Mouse (Mus musculus) liver, embryonic 16.5 days (tissue): ENCODE data around the gene Rusc2. TPM values are rescaled to one million over a fixed set of nuclear protein-coding genes. Genes with fewer than 3 reads are reported as not detected.

Source experiments
- ATAC-seq: fragments of 200-750 bp; cut with Nextera tagmentation; 2 replicates; pipeline ENCODE4 v1.8.0; 2017; ENCODE audit warnings: low read depth, mild to moderate bottlenecking, moderate number of reproducible peaks, moderate library complexity
- H3K27ac ChIP-seq: fragments of 300-500 bp; sonication (generic); 2 replicates; pipeline ENCODE4 v1.5.1; 2014; ENCODE audit warnings: mild to moderate bottlenecking, low read length
- H3K27me3 ChIP-seq: fragments of 300-500 bp; sonication (generic); 2 replicates; pipeline ENCODE4 v1.6.1; 2014; ENCODE audit warnings: low read depth, low read length, mixed read lengths; ENCODE audit not compliant: control insufficient read depth, insufficient read depth
- H3K36me3 ChIP-seq: fragments of 300-500 bp; sonication (generic); 2 replicates; pipeline ENCODE4 v1.6.1; 2014; ENCODE audit warnings: mild to moderate bottlenecking; ENCODE audit not compliant: control insufficient read depth, insufficient read depth
- H3K4me1 ChIP-seq: fragments of 300-500 bp; sonication (generic); 2 replicates; pipeline ENCODE4 v1.6.1; 2014; ENCODE audit warnings: low read depth, low read length, mixed read lengths; ENCODE audit not compliant: control insufficient read depth
- H3K4me2 ChIP-seq: fragments of 300-500 bp; sonication (generic); 2 replicates; pipeline ENCODE4 v1.6.1; 2014; ENCODE audit warnings: low read depth, low read length, mixed read lengths
- H3K4me3 ChIP-seq: fragments of 300-500 bp; sonication (generic); 2 replicates; pipeline ENCODE4 v1.5.1; 2014; ENCODE audit warnings: low read depth, mild to moderate bottlenecking, low read length
- H3K9ac ChIP-seq: fragments of 300-500 bp; sonication (generic); 2 replicates; pipeline ENCODE4 v1.6.1; 2014; ENCODE audit warnings: low read depth, low read length
- H3K9me3 ChIP-seq: fragments of 300-500 bp; sonication (generic); replicated peaks from 2 replicates; pipeline ENCODE4 v1.6.1; 2016; ENCODE audit warnings: low read length; ENCODE audit not compliant: control insufficient read depth
- WGBS: fragments of 180-500 bp; shearing (Covaris S2); extraction: QIAGEN DNeasy Blood & Tissue Kit; methylation state at CpG from one replicate; pipeline ENCODE4 v1.1.7; 2014; ENCODE audit not compliant: insufficient replicate concordance; 5-methylcytosine and 5-hydroxymethylcytosine counted together
- polyA plus RNA-seq: library from polyadenylated mRNA; unstranded; fragments of >200 nt; fragmentation: Nextera tagmentation; extraction: Ambion mirVana; gene quantifications from 2 replicates; pipeline ENCODE4 v1.2.1, GENCODE M21; 2015

Gene Rusc2
- polyA plus RNA-seq, 1 experiment from 2014 or later, result 2.9 TPM

DNA sequence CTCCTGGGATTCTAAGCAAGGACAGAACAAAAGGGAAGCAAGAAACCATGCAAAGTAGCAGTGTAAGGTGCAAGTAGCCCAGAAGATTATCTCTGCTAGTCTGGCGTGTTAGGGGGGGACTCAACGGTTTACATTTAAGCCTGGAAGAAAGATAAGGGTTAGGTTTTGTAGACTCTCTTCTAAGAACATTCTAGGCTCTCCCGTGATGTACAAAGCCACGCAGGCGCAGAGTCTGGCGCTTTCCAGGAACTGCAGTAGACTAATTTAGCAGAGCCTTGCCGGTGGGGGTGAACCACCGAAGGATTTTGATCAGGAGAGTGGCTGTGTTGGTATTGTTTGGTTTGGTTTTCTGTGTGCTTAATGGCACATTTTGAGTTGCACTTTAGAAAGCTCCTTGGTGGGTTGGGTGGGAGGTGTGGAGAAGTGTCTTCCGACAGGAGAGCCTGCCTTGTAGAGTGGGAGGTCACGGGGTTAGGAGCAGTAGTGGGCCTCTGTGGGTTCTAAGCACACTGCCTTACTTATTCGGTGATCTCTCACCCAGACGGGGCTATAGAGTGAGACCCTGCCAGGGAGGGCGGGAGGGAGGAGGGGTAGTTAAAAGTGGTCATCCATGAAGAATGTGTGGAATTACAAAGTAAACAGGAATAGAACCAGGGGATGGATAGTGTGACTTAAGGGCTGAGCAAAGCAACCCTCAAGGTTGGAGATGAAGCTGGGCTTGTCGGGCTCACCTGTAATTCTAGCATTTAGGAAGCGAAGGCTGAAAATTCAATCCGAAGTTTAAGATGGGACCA is 35.7 kb downstream of the Rusc2 start:
- peak; percentile 39; the same call in 1 of the 2 replicates for ATAC-seq

DNA sequence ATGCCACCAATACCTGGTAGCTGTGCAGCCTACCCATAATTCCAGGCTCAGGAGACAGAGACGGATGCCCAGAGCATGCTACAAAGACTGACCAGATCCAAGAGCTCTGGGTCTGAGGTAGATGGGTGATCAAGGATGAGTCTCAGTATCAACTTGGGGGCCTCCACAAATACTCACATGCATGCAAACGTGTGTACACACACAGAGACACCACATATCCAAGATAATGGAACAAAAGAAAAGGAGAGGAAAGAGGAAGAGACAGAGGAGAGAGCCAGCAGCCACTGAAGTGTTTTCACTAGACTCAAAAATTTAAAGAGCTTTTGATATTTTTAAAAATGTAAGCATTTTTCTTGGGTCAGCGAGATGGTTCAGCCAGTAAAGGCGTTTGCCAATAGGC is 36.7 kb downstream of the Rusc2 start:
- WGBS, result 56% methylated on average over 4 of the region's 4 CpGs
- Histone ChIP-seq H3K4me1 (no peaks in the 10 kb centered on the region), H3K27me3 (no peaks in the 10 kb centered on the region), H3K9me3 (no peaks in the 10 kb centered on the region), H3K4me2 (no peak overlapping the region), H3K36me3 (no peaks in the 10 kb centered on the region; the same call in none of the 2 replicates), H3K9ac (no peak overlapping the region), H3K27ac (no peak overlapping the region), H3K4me3 (no peak overlapping the region)
- ATAC-seq, result no peak

More for the DNA sequence above, 35.7 kb downstream of the Rusc2 start:
- no peaks in the 10 kb centered on the region; the same call in none of the 2 replicates for H3K36me3 ChIP-seq
- 45% methylated on average over 16 of the region's 16 CpGs for WGBS
- no peak overlapping the region for H3K4me3 ChIP-seq
- no peaks in the 10 kb centered on the region for H3K4me1 ChIP-seq
- no peaks in the 10 kb centered on the region for H3K9me3 ChIP-seq
- H3K4me2 ChIP-seq, result no peak overlapping the region
- H3K9ac ChIP-seq, result no peak overlapping the region
- H3K27ac ChIP-seq, result no peak overlapping the region
- no peaks in the 10 kb centered on the region for H3K27me3 ChIP-seq

DNA sequence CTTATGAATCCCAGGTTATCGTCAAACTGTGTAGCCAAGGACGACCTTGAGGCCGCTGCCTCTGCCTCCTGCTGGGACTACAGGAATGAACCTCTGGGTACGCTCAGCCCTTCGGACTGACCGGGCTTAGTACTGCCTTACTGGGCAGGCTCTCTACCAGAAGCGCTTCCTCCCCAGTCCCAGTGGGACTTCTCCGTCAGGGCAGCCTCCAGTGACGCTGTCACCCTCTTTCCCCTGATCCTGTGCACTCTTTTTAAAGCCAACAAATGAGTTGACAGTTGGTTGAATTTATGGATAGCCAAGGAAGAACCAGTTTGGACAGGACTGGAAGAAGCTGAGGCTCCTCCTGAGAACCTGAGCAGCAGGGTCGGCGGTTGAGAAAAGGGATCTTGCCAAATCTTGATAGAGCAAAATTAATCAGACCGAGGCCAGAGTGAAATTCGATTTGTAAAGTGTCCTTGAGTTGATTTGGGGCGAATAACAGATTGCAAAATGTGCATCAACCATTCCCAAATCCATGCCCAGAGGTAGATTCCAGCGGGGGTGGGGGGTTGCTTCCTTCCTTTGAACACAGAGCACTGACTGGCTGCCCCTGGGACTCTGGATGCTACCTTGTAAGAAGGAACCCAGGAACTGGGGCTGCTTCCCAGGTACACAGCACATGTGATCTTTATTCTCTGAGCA is 37.3 kb downstream of the Rusc2 start:
- no peak overlapping the region for H3K4me2 ChIP-seq
- no peak overlapping the region for H3K27ac ChIP-seq
- peaks cover under 1% of the 10 kb centered on the region; the same call in 1 of the 2 replicates for H3K27me3 ChIP-seq
- H3K36me3 ChIP-seq, result no peaks in the 10 kb centered on the region; the same call in none of the 2 replicates
- no peak overlapping the region for H3K4me3 ChIP-seq
- no peak overlapping the region for H3K9ac ChIP-seq
- no peaks in the 10 kb centered on the region for H3K4me1 ChIP-seq
- H3K9me3 ChIP-seq, result no peaks in the 10 kb centered on the region
- 58% methylated on average over 15 of the region's 15 CpGs for WGBS
- no peak for ATAC-seq

DNA sequence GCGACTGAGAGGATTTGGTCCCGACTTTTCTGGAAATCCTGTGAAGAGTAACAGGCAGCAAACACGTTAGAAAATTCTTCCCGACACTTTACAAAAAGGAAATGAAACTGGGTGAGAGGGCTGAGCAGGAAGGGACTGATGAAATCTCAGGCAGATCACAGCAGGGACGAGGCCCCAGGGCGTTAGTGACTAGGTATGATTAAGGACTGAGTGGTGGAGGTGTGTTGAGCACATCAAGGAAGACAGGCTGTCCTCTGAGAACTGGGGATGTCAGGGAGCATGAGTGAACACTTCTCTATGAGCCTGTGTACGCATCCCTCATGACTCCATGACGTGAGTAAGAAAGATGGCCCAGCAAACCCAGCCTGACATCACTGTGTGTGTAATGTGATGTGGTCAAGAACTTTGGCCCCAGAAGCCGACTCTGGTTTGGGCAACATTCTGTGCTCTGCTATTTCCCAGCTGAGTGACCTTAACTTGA is 38.1 kb downstream of the Rusc2 start:
- Histone ChIP-seq H3K9ac (no peak overlapping the region), H3K4me2 (no peak overlapping the region), H3K27me3 (peaks cover 8% of the 10 kb centered on the region), H3K27ac (no peak overlapping the region), H3K4me3 (no peak overlapping the region), H3K4me1 (no peaks in the 10 kb centered on the region), H3K36me3 (no peaks in the 10 kb centered on the region; the same call in none of the 2 replicates), H3K9me3 (no peaks in the 10 kb centered on the region)
- WGBS, result 40% methylated on average over 9 of the region's 9 CpGs
- ATAC-seq, result no peak

DNA sequence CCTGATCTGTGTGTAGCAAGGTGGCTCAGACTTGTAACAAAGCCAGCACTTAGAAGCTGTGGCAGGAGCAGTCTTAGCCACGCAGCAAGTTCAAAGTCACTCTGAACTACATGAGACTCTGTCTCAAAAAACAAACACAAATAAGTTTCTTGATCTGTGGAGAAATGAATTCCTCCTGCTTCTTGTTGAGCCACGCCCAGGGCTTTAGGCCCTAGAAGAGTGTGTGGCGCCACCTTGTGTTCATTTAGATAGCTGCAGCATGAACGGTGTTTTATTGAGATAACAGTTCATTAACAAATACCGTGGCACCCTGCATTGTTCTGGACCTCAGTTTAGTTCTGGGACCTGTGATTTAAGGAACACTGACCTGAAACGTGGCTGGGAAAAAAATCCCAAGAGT is 38.5 kb downstream of the Rusc2 start:
- H3K9me3 ChIP-seq, result no peaks in the 10 kb centered on the region
- peaks cover 13% of the 10 kb centered on the region for H3K27me3 ChIP-seq
- no peaks in the 10 kb centered on the region for H3K4me1 ChIP-seq
- no peak overlapping the region for H3K4me2 ChIP-seq
- 2% methylated on average over 6 of the region's 6 CpGs for WGBS
- H3K27ac ChIP-seq, result no peak overlapping the region
- no peak for ATAC-seq
- no peak overlapping the region for H3K9ac ChIP-seq
- H3K4me3 ChIP-seq, result no peak overlapping the region
- no peaks in the 10 kb centered on the region; the same call in none of the 2 replicates for H3K36me3 ChIP-seq

DNA sequence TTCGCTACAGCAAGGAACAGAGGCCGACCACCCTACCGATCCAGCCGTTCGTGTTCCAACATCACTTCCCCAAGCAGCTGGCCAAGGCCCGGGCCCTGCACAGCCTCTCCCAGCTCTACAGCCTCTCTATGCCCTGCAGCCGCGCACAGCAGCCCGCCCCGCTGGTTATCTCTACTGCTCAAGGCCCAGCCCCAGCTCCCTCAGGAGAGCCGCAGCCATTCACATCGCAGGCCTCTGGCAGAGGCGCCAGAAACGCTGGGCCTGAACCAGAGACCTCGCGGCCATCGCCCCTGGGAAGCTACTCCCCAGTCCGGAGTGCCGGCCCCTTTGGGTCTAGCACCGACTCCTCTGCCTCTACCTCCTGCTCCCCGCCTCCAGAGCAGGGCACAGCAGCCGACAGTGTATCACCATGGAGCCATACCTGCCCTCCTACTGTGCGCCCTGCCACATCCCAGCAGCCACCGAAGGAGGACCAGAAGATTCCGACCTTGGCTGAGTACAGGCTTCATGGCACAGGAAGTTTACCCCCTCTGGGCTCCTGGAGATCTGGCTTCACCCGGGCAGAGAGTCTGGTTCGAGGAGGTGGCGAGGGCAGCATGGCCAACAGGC is 40.0 kb downstream of the Rusc2 start:
- no peak overlapping the region for H3K9ac ChIP-seq
- H3K27ac ChIP-seq, result no peak overlapping the region
- H3K4me3 ChIP-seq, result no peak overlapping the region
- no peaks in the 10 kb centered on the region for H3K36me3 ChIP-seq
- no peaks in the 10 kb centered on the region for H3K9me3 ChIP-seq
- H3K27me3 ChIP-seq, result peaks cover 23% of the 10 kb centered on the region
- 0 out of 2 replicates have a peak, but pooled peaks have one; percentile 20 for ATAC-seq
- 68% methylated on average over 28 of the region's 28 CpGs for WGBS
- no peaks in the 10 kb centered on the region for H3K4me1 ChIP-seq
- no peak overlapping the region for H3K4me2 ChIP-seq

DNA sequence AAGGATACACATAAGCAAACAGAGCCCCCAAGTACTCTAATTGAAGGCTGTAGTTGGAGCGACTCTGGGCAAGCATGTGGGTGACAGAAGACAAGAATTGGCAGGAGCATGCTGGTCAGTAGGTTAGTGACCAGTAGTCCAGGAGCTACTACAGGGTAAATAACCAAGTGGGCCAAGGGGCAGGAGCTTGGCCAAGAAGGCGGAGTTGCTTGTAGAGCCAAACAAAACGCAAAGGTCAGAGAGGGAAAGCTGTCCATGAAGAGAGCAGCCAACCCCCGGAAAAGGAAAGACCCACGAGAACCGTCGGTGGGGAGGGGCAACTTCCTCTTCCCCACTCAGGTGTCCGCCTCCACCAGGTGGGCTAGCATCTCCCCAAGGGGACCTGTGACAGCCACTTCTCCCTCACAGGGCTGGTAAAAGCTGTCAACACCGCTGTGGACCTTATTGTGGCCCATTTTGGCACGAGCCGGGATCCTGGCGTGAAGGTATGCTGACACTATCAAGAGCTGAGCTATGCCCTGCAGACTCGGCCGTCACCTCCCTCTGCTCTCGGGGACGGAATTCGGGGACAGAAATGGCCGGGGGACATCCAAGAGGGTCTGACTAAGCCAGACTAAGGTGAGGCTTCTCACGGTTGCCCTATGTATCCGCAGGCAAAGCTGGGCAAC is 41.6 kb downstream of the Rusc2 start:
- ATAC-seq, result 0 out of 2 replicates have a peak, but pooled peaks have one; percentile 55
- no peaks in the 10 kb centered on the region for H3K36me3 ChIP-seq
- no peaks in the 10 kb centered on the region for H3K9me3 ChIP-seq
- WGBS, result 70% methylated on average over 20 of the region's 20 CpGs
- no peak overlapping the region for H3K27ac ChIP-seq
- H3K9ac ChIP-seq, result no peak overlapping the region
- no peak overlapping the region for H3K4me2 ChIP-seq
- H3K4me3 ChIP-seq, result no peak overlapping the region
- H3K4me1 ChIP-seq, result no peaks in the 10 kb centered on the region
- H3K27me3 ChIP-seq, result peaks cover 40% of the 10 kb centered on the region

DNA sequence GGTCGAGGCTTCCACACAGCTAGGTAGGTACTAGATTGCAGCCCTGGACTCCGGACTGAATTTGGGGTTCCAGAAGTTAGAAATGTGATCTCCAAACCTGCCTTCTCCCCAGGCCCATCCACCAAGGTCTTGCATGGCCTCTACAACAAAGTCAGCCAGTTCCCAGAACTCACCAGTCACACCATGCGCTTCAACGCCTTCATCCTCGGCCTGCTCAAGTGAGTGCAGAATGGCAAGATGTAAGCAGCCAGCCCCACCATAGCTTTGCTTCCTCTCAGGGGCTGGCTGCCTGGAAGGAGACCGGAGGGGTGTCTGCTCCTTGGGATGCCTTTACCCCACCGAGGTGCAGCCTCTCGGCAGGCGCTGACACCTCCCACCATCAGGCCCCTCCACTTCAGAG is 42.3 kb downstream of the Rusc2 start:
- no peak for ATAC-seq
- Histone ChIP-seq H3K4me1 (no peaks in the 10 kb centered on the region), H3K9me3 (no peaks in the 10 kb centered on the region), H3K27me3 (peaks cover 45% of the 10 kb centered on the region), H3K4me2 (no peak overlapping the region), H3K36me3 (no peaks in the 10 kb centered on the region), H3K4me3 (no peak overlapping the region), H3K27ac (no peak overlapping the region), H3K9ac (no peak overlapping the region)
- WGBS, result 76% methylated on average over 9 of the region's 9 CpGs
